Mouse (Mus musculus) heart, adult 9 months (tissue): ENCODE data around the gene Ttc38.
A peak's percentile ranks its signal among the peaks of the same experiment; 100 is the strongest.

Experiments
- DNase-seq, 2 experiments: peaks; one replicate each; pipeline ENCODE4 v3.0.0; 2022; ENCODE audit warnings: low spot score in 2 of 2

Ttc38 gene

DNA sequence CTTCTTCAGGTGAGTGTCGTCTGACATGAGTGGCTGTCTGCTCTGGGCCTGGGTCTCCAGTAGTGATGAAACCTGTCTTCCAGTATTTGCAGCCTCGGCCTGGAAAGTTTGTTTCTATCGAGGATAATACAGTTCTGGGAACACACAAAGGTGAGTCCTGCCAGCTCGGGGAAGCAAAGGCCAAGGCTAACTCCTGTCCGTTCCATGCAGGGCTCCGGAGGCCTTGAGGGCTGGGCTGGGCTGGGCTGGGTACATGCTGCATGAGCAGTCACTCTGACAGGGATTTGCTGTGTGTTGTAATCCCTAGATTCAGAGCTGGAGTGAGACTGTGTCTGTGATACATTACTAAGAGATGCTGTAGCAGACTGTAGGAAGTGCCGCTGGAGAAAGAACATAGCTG lies 61.8 kb downstream of the Ttc38 start:
- no peak for DNase-seq

DNA sequence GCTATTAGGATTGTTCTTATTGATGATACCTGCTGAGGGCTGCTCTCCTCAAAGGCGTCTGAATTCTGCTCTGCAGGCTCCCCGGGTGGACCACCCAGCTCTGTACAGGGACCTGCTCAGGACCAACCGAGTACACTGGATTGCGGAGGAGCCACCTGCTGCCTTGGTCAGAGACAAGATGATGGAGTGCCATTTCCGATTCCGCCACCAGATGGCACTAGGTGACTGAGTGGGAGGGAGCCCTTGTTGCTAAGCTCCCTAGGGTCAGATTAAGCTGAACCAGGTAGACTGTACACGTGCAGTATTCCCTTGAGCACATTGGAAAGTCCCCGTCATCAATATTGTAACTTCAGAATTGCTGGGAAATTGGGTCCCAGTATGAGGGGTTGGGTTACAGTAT lies 64.2 kb downstream of the Ttc38 start:
- peak; percentile 21 to 44 for DNase-seq

DNA sequence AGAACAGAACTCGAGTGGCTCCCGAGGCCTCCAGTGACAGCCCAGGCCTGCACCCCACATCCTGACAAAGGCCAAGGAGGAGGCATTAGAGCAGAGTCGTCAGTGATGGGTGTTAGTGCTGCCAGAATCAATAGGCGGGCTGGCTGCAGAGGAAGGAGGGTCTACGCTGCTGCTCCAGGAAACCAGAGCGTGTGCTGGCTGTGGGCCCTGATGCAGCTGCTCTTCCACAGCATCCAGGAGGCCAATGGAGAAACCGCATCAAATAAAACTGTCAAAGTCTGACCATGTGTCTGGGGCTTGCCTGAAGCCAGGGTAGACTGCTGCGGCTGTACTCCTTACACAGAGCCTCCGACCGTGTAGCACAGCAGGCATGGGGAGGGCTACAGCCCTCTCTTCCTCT lies 65.0 kb downstream of the Ttc38 start:
- no peak for DNase-seq

DNA sequence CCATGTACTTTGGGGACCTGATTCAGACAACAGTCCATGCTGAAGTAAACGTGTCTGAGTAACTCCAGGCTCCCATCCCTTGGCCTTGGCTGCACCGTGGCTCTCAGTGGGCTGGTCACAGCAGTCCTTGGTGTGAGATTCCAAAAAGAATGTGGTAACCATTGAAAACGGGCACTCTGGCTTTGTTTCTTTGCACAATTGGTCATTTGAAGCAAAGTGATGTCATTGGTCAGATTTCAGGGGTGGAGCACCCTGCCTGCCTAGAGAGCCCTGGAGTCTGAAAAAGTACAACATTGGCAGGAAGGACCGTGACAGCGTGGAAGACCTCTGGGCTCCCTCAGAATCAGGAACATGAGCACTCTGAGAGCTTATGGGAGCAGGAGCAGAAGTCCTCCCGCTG lies 67.3 kb downstream of the Ttc38 start:
- no peak for DNase-seq

DNA sequence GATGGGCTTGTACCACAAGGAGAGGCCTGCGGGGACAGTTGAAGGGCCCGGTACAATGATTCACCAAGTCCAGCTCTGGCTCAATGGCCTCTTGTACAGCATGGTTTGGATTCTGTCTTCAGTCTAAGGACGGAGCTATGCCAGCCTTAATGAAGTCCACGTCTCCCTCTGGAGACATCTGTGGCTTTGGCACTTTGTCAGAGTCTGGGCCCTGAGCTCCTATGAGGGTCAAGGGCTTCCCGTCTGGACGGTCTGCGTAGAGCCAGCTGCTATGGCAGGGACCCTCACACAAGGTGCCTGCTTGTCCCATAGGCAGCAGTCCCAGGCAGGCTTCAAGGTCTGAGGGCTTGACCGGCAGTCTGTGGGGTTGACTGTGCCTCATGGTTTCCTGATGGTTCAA lies 68.2 kb downstream of the Ttc38 start:
- no peak for DNase-seq

DNA sequence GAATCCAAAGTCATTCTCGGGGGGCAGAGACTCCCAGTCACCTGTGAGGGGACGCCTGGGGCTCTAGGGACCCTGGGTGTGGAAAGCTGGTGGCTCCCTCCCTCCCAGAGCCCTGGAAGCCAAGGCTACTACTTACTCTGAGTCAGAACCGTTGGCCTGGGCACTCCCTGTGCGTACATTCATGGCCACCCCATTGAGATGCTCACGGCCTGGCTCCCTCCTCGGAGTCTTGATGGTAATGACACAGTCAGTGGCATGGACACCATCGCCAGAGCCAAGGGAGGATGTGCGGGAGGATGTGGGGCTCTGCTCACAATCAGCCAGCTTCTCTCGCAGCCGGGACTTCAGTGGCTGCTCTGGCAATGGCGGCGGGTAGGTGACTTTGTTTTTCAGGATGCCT lies 68.7 kb downstream of the Ttc38 start:
- no peak for DNase-seq

DNA sequence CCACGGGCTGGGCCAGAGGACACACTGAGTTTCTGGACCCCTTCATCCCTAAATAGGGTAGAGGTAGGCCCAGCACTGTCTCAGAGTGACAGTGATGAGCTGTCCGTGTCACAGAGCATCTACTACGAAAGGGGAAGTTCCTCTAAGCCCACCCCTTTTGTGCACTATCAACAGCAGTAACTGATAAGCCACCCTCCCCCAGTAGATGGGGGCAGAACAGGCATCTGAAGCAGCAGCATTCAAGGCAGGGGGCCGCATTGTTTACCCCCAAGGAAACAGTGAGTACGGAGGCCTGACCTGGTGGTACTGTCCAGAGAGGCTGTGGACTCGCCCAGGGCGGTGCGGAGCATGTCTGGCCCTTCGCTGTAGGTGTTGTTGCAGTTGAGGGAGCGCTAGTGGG lies 70.4 kb downstream of the Ttc38 start:
- DNase-seq, result no peak

DNA sequence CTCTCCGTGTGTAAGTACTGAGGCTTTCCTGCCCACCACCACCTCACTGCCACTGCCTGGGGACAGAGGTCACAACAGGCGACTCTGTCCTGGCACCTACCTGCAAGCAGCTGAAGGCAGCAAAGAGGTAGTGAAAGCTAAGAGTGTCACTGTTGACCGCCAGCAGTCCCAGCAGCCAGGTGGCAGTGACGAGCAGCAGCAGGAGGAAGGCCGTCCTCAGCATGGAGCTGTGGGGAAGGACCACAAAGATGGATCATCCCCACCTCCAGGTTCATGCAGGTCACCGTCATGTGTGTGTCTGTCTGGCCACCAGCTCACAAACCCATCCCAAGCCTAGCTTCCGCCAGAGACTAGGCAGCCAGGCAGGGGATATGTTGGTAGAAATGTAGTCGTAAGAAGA lies 71.7 kb downstream of the Ttc38 start:
- DNase-seq, result no peak
